Mouse (Mus musculus) adrenal gland (tissue): ENCODE results near the gene Fam169a.
"Not testable (repeated sequence)": the region's sequence is repeated elsewhere in the genome, so short reads cannot be mapped to it uniquely, and the experiment has no call there.

Experiments used
- intact Hi-C: fragments of 180-260 bp; cut with DNase I; formaldehyde crosslinking; loops from one replicate; pipeline ENCODE4 v1.15.1; 2025

Gene Fam169a

GRCm38 (mm10) chr13:97077556-97077955, 10.5 kb downstream of the Fam169a start:
- intact Hi-C loops = no loop called here

GRCm38 (mm10) chr13:97080201-97080600, 13.1 kb downstream of the Fam169a start:
- intact Hi-C loops = no loop called here

GRCm38 (mm10) chr13:97080615-97081014, 13.5 kb downstream of the Fam169a start:
- intact Hi-C loops = no loop called here

GRCm38 (mm10) chr13:97082432-97082831, 15.3 kb downstream of the Fam169a start:
- intact Hi-C loops = no loop called here

GRCm38 (mm10) chr13:97086316-97086715, 19.2 kb downstream of the Fam169a start:
- intact Hi-C loops = no loop called here

GRCm38 (mm10) chr13:97087421-97087820, 20.3 kb downstream of the Fam169a start:
- intact Hi-C loops = no loop called here

GRCm38 (mm10) chr13:97088183-97088582, 21.1 kb downstream of the Fam169a start:
- intact Hi-C loops = no loop called here

- intact Hi-C loops = no loop called here
Measured at GRCm38 (mm10) chr13:97095726-97096125, 28.6 kb downstream of the Fam169a start.

- intact Hi-C loops = no loop called here
Measured at GRCm38 (mm10) chr13:97099187-97099852, 32.2 kb downstream of the Fam169a start, which contains the start of gene Gm6169. Gene Gm6169, minus strand, starts transcription at chr13:97099237.

- intact Hi-C loops = no loop called here
Measured at GRCm38 (mm10) chr13:97104996-97105395, 37.9 kb downstream of the Fam169a start.

GRCm38 (mm10) chr13:97107721-97108120, 40.6 kb downstream of the Fam169a start:
- intact Hi-C loops = not testable (repeated sequence)

- intact Hi-C loops = no loop called here
Measured at GRCm38 (mm10) chr13:97109046-97109445, 42.0 kb downstream of the Fam169a start.

- intact Hi-C loops = no loop called here
Measured at GRCm38 (mm10) chr13:97121341-97121740, 54.3 kb downstream of the Fam169a start.

- intact Hi-C loops = not testable (repeated sequence)
Measured at GRCm38 (mm10) chr13:97129654-97130053, 62.6 kb downstream of the Fam169a start.

GRCm38 (mm10) chr13:97130413-97130812, 63.3 kb downstream of the Fam169a start:
- intact Hi-C loops = not testable (repeated sequence)

- intact Hi-C loops = no loop called here
Measured at GRCm38 (mm10) chr13:97137466-97138400, 70.6 kb downstream of the Fam169a start, which contains the start of the genes Gfm2 and Nsa2. Gene Gfm2, plus strand, starts transcription at chr13:97137937. Gene Nsa2, minus strand, starts transcription at chr13:97137937.

- intact Hi-C loops = not testable (repeated sequence)
Measured at GRCm38 (mm10) chr13:97138404-97138931, 71.4 kb downstream of the Fam169a start.

- intact Hi-C loops = no loop called here
Measured at GRCm38 (mm10) chr13:97142321-97142720, 75.2 kb downstream of the Fam169a start.

GRCm38 (mm10) chr13:97145834-97146233, 78.7 kb downstream of the Fam169a start:
- intact Hi-C loops = no loop called here

GRCm38 (mm10) chr13:97175520-97176264, 108.6 kb downstream of the Fam169a start:
- intact Hi-C loops = no loop called here

GRCm38 (mm10) chr13:97176731-97177130, 109.6 kb downstream of the Fam169a start:
- intact Hi-C loops = no loop called here
